Mouse (Mus musculus): ENCODE data around the gene Slc12a1.
A peak's percentile ranks its signal among the peaks of the same experiment; 100 is the strongest.
"Not testable (repeated sequence)": the region's sequence is repeated elsewhere in the genome, so short reads cannot be mapped to it uniquely, and the experiment has no call there.

The Slc12a1 gene

GRCm38 (mm10) chr2:125152388-125152787 is at the start of gene Slc12a1:
Gene Slc12a1, plus strand, starts transcription at chr2:125152505.
- no peak for DNase-seq (ENCODE audit: low read depth, low spot score)
- Histone ChIP-seq H3K27me3 (ENCODE audit: control insufficient read depth, insufficient read depth, low read length, poor library complexity, severe bottlenecking) (no peaks in the 10 kb centered on the region), H3K36me3 (ENCODE audit: control insufficient read depth, insufficient read depth, low read length, poor library complexity, severe bottlenecking) (no peaks in the 10 kb centered on the region)

GRCm38 (mm10) chr2:125104491-125104890 is 47.8 kb upstream of the Slc12a1 start:
- not testable (repeated sequence) for H3K36me3 ChIP-seq (ENCODE audit: control insufficient read depth, insufficient read depth, low read length, poor library complexity, severe bottlenecking); H3K27me3 ChIP-seq (ENCODE audit: control insufficient read depth, insufficient read depth, low read length, poor library complexity, severe bottlenecking); DNase-seq (ENCODE audit: low read depth, low spot score)

- H3K36me3 ChIP-seq (ENCODE audit: control insufficient read depth, insufficient read depth, low read length, poor library complexity, severe bottlenecking); DNase-seq (ENCODE audit: low read depth, low spot score); H3K27me3 ChIP-seq (ENCODE audit: control insufficient read depth, insufficient read depth, low read length, poor library complexity, severe bottlenecking): not testable (repeated sequence)
Observed at GRCm38 (mm10) chr2:125106536-125106935, 45.8 kb upstream of the Slc12a1 start.

- no peak for DNase-seq (ENCODE audit: low read depth, low spot score)
- H3K27me3 ChIP-seq (ENCODE audit: control insufficient read depth, insufficient read depth, low read length, poor library complexity, severe bottlenecking) = no peaks in the 10 kb centered on the region
- H3K36me3 ChIP-seq (ENCODE audit: control insufficient read depth, insufficient read depth, low read length, poor library complexity, severe bottlenecking) = no peaks in the 10 kb centered on the region
Observed at GRCm38 (mm10) chr2:125119381-125120110, 32.8 kb upstream of the Slc12a1 start.

GRCm38 (mm10) chr2:125122288-125122623 is 30.0 kb upstream of the Slc12a1 start:
- H3K36me3 ChIP-seq (ENCODE audit: control insufficient read depth, insufficient read depth, low read length, poor library complexity, severe bottlenecking) = no peaks in the 10 kb centered on the region
- DNase-seq (ENCODE audit: low read depth, low spot score) = peak; percentile 31
- H3K27me3 ChIP-seq (ENCODE audit: control insufficient read depth, insufficient read depth, low read length, poor library complexity, severe bottlenecking) = no peaks in the 10 kb centered on the region

GRCm38 (mm10) chr2:125122624-125123476 is 29.5 kb upstream of the Slc12a1 start:
- DNase-seq (ENCODE audit: low read depth, low spot score) = peak; percentile 54
- Histone ChIP-seq H3K36me3 (ENCODE audit: control insufficient read depth, insufficient read depth, low read length, poor library complexity, severe bottlenecking) (no peaks in the 10 kb centered on the region), H3K27me3 (ENCODE audit: control insufficient read depth, insufficient read depth, low read length, poor library complexity, severe bottlenecking) (no peaks in the 10 kb centered on the region; the same call in 1 of the 2 replicates)

GRCm38 (mm10) chr2:125123477-125123852 is 28.8 kb upstream of the Slc12a1 start, which contains the start of gene Myef2:
Gene Myef2, minus strand, starts transcription at chr2:125123661.
- Histone ChIP-seq H3K36me3 (ENCODE audit: control insufficient read depth, insufficient read depth, low read length, poor library complexity, severe bottlenecking) (no peaks in the 10 kb centered on the region), H3K27me3 (ENCODE audit: control insufficient read depth, insufficient read depth, low read length, poor library complexity, severe bottlenecking) (no peaks in the 10 kb centered on the region; the same call in 1 of the 2 replicates)
- DNase-seq (ENCODE audit: low read depth, low spot score) = peak; percentile 90

GRCm38 (mm10) chr2:125125824-125126223 is 26.5 kb upstream of the Slc12a1 start:
- DNase-seq (ENCODE audit: low read depth, low spot score) = no peak
- Histone ChIP-seq H3K36me3 (ENCODE audit: control insufficient read depth, insufficient read depth, low read length, poor library complexity, severe bottlenecking) (no peaks in the 10 kb centered on the region), H3K27me3 (ENCODE audit: control insufficient read depth, insufficient read depth, low read length, poor library complexity, severe bottlenecking) (no peaks in the 10 kb centered on the region; the same call in 1 of the 2 replicates)

- Histone ChIP-seq H3K27me3 (ENCODE audit: control insufficient read depth, insufficient read depth, low read length, poor library complexity, severe bottlenecking) (no peaks in the 10 kb centered on the region; the same call in 1 of the 2 replicates), H3K36me3 (ENCODE audit: control insufficient read depth, insufficient read depth, low read length, poor library complexity, severe bottlenecking) (no peaks in the 10 kb centered on the region)
- DNase-seq (ENCODE audit: low read depth, low spot score) = no peak
Observed at GRCm38 (mm10) chr2:125126792-125127191, 25.5 kb upstream of the Slc12a1 start.

GRCm38 (mm10) chr2:125134113-125134512 is 18.2 kb upstream of the Slc12a1 start:
- H3K36me3 ChIP-seq (ENCODE audit: control insufficient read depth, insufficient read depth, low read length, poor library complexity, severe bottlenecking) = no peaks in the 10 kb centered on the region
- no peak for DNase-seq (ENCODE audit: low read depth, low spot score)
- no peaks in the 10 kb centered on the region for H3K27me3 ChIP-seq (ENCODE audit: control insufficient read depth, insufficient read depth, low read length, poor library complexity, severe bottlenecking)

- Histone ChIP-seq H3K36me3 (ENCODE audit: control insufficient read depth, insufficient read depth, low read length, poor library complexity, severe bottlenecking) (no peaks in the 10 kb centered on the region), H3K27me3 (ENCODE audit: control insufficient read depth, insufficient read depth, low read length, poor library complexity, severe bottlenecking) (no peaks in the 10 kb centered on the region)
- DNase-seq (ENCODE audit: low read depth, low spot score) = peak; percentile 65
Observed at GRCm38 (mm10) chr2:125135903-125136811, 16.1 kb upstream of the Slc12a1 start, which contains the start of gene Ctxn2. Gene Ctxn2, plus strand, starts transcription at chr2:125136692.

GRCm38 (mm10) chr2:125136846-125137245 is 15.5 kb upstream of the Slc12a1 start:
- Histone ChIP-seq H3K36me3 (ENCODE audit: control insufficient read depth, insufficient read depth, low read length, poor library complexity, severe bottlenecking) (no peaks in the 10 kb centered on the region), H3K27me3 (ENCODE audit: control insufficient read depth, insufficient read depth, low read length, poor library complexity, severe bottlenecking) (no peaks in the 10 kb centered on the region)
- DNase-seq (ENCODE audit: low read depth, low spot score) = no peak

- no peak for DNase-seq (ENCODE audit: low read depth, low spot score)
- Histone ChIP-seq H3K36me3 (ENCODE audit: control insufficient read depth, insufficient read depth, low read length, poor library complexity, severe bottlenecking) (no peaks in the 10 kb centered on the region), H3K27me3 (ENCODE audit: control insufficient read depth, insufficient read depth, low read length, poor library complexity, severe bottlenecking) (no peaks in the 10 kb centered on the region)
Observed at GRCm38 (mm10) chr2:125142336-125142735, 10.0 kb upstream of the Slc12a1 start.

- Histone ChIP-seq H3K36me3 (ENCODE audit: control insufficient read depth, insufficient read depth, low read length, poor library complexity, severe bottlenecking) (no peaks in the 10 kb centered on the region), H3K27me3 (ENCODE audit: control insufficient read depth, insufficient read depth, low read length, poor library complexity, severe bottlenecking) (no peaks in the 10 kb centered on the region)
- no peak for DNase-seq (ENCODE audit: low read depth, low spot score)
Observed at GRCm38 (mm10) chr2:125154294-125154693, 2.0 kb downstream of the Slc12a1 start.

All from splenic B cell, adult 2 months (primary cell).